Mouse (Mus musculus): ENCODE results near the gene Spata32. TPM values are rescaled to one million over a fixed set of nuclear protein-coding genes. Genes with fewer than 3 reads are reported as not detected.

Spata32 gene
- total RNA-seq, 2 experiments from 2014 or later: not detected

- DNase-seq: peak; percentile 98 to 99
- intact Hi-C loops (cut with DNase I): loop anchor here (1.0 to 5.0 kb wide), 4 partner anchors 26 to 102 kb away; partner anchors contain the start of gene Hexim2
These were observed 59.4 kb downstream of the Spata32 start for GRCm38 (mm10) chr11:103158621-103159478.

Other genes starting within 250 kb of the Spata32 start
- 10 to 100 TPM; 65.2 to 68.7 TPM for gene Nmt1, start 190.2 kb downstream of the Spata32 start, total RNA-seq (2021)
- gene Dcakd, start 190.1 kb downstream of the Spata32 start, total RNA-seq (2021): 10 to 100 TPM; 70.4 to 81.3 TPM
- 10 to 100 TPM; 16.1 to 18.3 TPM for gene Plcd3, start 116.8 kb downstream of the Spata32 start, total RNA-seq (2021)
- gene Acbd4, start 116.8 kb downstream of the Spata32 start, total RNA-seq (2021): 10 to 100 TPM; 37.4 to 41.4 TPM
- gene Hexim1, start 102.2 kb downstream of the Spata32 start, total RNA-seq (2021): 10 to 100 TPM; 18.0 to 20.5 TPM
- 1 to 10 TPM; 2.0 to 2.1 TPM for gene Hexim2, start 86.0 kb downstream of the Spata32 start, total RNA-seq (2021)
- gene Fmnl1, start 47.3 kb downstream of the Spata32 start, total RNA-seq (2021): 10 to 100 TPM; 12.4 to 20.9 TPM
- not detected for gene 1700023F06Rik, start 9.9 kb downstream of the Spata32 start, total RNA-seq (2021)
- gene Map3k14, start 49.0 kb upstream of the Spata32 start, total RNA-seq (2021): 1 to 10 TPM; 3.3 to 3.8 TPM
- 10 to 100 TPM; 16.3 to 17.6 TPM for gene Arhgap27, start 145.3 kb upstream of the Spata32 start, total RNA-seq (2021)
- gene Plekhm1, start 194.3 kb upstream of the Spata32 start, total RNA-seq (2021): 10 to 100 TPM; 11.9 to 12.9 TPM